Mouse (Mus musculus) lung, postnatal 36 days (tissue): ENCODE measurements around the gene Olfr1392.
"Not testable (repeated sequence)": the region's sequence is repeated elsewhere in the genome, so short reads cannot be mapped to it uniquely, and the experiment has no call there.

Source experiments
- DNase-seq: peaks from one replicate; pipeline ENCODE4 v3.0.0; 2022; ENCODE audit warnings: mixed read lengths

Olfr1392 gene

GRCm38 (mm10) chr11:49253035-49253434, 32.0 kb upstream of the Olfr1392 start:
- DNase-seq = peak; percentile 65

GRCm38 (mm10) chr11:49259296-49259695, 25.8 kb upstream of the Olfr1392 start:
- DNase-seq = no peak

DNA sequence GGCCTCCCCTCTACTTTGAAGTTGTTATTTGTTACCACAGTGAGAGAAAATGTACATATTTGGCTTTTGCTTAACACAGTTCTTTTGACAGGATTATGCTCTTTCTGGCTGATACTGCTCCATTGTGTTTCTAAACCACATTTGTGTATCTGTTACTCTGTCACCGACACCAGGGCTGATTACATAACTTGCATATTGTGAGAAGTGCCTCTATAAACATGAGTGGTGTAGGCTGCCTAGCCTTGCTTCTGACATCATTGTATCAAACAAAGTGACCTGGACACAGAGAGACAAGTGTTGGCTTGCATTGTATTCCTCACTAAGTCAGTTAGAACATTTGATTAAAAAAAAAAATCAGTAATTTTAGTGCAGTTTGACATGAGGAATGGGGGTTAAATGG, 25.3 kb upstream of the Olfr1392 start:
- DNase-seq = peak; percentile 58

DNA sequence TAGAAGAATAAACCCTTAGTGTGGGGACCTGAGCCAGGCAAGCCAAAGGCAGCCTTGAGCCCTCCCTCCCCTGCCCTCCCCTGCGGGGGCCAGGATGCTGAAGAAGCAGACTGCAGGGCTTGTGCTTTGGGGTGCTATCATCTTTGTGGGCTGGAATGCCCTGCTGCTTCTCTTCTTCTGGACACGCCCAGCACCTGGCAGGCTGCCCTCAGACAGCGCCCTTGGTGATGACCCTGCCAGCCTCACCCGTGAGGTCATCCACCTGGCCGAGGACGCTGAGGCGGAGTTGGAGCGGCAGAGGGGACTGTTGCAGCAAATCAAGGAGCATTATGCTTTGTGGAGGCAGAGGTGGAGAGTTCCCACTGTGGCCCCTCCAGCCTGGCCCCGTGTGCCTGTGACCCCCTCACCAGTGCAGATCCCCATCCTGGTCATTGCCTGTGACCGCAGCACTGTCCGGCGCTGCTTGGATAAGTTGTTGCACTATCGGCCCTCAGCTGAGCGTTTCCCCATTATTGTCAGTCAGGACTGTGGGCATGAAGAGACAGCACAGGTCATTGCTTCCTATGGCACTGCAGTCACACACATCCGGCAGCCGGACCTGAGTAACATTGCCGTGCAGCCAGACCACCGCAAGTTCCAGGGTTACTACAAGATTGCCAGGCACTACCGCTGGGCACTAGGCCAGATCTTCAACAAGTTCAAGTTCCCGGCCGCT, 24.3 kb upstream of the Olfr1392 start:
- peak; percentile 55 for DNase-seq

- no peak for DNase-seq
Measured at GRCm38 (mm10) chr11:49261313-49261855, 23.7 kb upstream of the Olfr1392 start.

DNA sequence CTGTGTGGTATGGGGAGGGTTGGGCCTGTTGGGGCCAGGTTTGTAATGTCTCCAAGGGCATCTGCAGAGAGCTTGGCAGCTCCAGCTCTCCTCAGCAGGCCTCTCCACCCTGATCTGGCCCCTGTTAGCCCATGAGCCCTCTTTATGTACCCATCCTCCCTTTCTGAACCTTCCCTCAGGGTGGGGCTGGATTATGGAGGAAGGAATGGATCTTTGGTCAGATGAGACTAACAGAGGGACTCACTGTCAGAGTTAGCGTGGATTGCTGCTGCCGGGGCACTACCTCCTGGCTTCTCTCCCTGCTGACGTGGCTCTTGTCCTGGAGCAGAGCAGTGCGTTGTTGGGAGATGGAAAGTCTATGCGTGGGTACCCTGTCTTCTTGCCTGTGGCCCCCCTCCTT, 22.8 kb upstream of the Olfr1392 start:
- DNase-seq = no peak

- no peak for DNase-seq
Measured at GRCm38 (mm10) chr11:49263149-49263548, 21.9 kb upstream of the Olfr1392 start.

DNA sequence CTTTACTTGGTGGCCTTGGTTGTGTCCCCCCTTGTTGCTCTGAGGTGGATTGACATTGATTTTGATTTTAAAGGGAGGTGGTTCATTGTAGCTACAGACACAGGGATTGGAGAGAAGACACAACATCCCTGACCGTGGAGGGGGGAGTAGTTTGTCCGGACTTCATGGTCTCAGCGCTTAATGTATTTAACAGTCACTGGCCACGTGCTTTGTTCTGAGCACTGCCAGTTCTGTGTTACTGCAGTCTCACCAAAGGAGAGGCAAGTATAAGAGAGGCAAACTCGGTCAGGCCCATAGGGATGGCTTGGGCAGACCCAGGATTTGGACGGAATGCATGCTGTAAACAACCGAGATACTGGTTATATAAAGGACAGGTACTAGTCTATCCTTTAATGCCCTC, 21.0 kb upstream of the Olfr1392 start:
- DNase-seq = no peak

DNA sequence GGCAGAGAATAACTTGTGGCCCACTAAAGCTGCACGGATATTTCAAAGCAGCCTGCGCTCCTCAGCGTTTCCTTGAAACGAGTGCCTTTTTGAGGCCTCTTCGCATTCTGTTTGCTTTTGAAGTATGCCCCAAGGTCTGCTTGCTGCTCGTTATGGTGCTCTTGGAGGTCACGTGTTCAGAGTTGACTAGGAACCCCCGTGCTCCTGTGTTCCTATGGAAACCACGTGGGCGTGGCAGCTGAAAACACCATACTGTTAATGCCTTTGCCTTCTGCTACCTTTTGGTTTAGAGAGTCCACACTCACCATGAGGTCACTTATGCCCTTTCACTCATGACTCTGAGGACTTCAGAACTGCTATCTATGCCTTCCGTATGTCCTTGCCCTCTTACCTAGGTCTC, 20.5 kb upstream of the Olfr1392 start:
- DNase-seq = peak; percentile 65

GRCm38 (mm10) chr11:49265101-49265500, 20.0 kb upstream of the Olfr1392 start:
- no peak for DNase-seq

DNA sequence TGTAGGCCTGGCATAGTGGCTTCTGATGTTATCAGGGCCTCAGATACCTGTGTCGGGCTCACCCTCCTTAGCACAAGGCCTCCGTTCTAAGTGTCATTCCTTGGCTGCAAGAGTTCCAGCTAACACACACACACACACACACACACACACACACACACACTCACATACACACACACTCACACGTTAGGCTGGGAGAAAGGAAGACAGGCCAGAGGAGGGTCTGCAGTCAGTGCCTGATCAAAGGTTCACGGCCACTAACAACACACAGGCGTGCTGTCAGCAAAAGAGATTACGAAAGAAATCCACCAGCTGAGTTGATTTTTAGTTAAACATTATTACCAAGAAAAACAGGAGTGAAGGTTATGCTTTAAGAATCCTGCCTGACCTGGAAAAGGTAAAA, 18.4 kb upstream of the Olfr1392 start:
- no peak for DNase-seq

- no peak for DNase-seq
Measured at GRCm38 (mm10) chr11:49267316-49267715, 17.8 kb upstream of the Olfr1392 start.

DNA sequence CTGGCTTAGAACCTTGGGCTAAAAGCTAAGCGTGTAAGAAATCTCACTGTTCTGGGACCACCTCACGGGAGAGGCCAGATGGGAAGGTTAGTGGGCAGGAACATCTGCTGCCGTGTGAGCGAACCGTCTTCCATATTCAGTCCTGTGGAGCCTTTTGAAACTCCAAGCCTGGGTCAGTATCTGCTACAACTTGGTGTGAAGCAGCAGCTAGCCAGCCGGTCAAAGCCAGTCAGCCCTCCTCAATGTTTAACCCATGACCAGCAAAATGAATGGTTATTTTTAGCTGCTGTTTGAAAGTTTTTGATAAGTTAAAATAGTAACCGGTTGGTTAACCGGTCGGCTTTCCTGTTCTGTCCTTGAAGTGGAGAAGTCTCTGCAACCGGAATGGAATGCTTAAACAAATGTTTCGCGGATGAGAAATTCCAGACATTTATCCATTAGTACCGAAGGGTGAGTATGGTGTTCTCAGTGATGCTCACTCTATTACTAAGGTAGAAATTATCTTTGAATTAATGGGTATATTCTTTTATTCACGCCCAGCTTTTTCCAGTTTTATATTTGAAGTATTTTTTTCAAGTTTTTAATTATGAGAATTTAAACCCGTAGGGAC, 17.0 kb upstream of the Olfr1392 start:
- no peak for DNase-seq

DNA sequence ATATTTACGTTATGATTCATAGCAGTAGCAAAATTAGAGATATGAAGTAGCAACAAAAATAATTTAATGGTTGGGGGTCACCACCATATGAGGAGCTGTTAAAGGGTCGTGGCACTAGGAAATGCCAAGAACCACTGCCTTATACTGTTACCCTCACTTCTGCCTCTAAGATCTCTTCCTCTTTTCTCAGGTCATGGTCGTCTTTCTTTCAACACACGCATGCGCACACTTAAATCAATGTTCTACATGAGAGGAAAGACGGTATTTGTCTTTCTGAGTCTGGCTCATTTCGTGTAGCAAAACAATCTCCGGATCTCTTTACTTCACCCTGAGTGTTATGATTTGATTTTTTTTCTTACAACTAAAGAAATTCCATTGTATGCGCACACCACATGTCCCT, 15.3 kb upstream of the Olfr1392 start:
- DNase-seq = no peak

- no peak for DNase-seq
Measured at GRCm38 (mm10) chr11:49270368-49270767, 14.7 kb upstream of the Olfr1392 start.

DNA sequence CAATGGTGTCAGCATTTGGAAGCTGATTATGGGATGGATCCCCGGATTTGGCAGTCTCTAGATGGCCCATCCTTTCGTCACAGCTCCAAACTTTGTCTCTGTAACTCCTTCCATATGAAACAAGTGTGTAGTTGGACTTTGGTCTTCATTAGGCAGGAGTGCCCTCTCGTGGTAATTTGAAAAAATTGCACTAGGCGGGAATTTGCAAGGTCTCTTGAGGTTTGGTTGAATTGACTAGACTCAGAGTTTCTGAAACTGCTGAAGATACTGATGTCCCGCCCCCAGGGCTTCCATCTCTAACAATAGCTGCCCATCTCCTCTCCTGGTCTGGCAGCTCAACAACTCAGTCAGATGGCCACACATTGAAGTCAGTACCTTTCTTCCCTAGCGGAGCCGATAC, 13.7 kb upstream of the Olfr1392 start:
- peak; percentile 63 for DNase-seq

- DNase-seq = no peak
Measured at GRCm38 (mm10) chr11:49273834-49274519, 11.1 kb upstream of the Olfr1392 start.

- DNase-seq = no peak
Measured at GRCm38 (mm10) chr11:49278222-49278621, 6.9 kb upstream of the Olfr1392 start, which contains the start of gene Olfr1393. Gene Olfr1393, plus strand, starts transcription at chr11:49278304.

- DNase-seq = no peak
Measured at GRCm38 (mm10) chr11:49287251-49287650, 2.2 kb downstream of the Olfr1392 start.

DNA sequence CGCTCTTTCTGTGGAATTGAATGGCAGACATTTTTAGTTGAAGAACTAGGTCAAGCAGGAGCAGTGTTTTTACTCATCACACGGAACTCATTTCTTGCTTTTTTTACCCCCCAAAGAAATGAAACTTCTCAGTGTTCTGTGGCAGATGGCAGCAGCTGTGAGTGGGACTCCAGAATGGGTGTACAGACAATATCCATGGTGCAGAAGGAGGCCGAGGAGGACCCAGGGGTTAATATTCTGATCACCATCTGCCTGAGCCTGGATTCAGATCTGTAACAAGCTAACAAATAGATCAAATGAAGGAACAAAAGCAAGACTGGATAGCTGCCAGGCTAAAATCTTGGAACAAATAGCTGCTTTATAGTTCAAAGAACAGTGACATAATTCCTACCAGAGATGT, 7.7 kb downstream of the Olfr1392 start:
- DNase-seq = no peak

DNA sequence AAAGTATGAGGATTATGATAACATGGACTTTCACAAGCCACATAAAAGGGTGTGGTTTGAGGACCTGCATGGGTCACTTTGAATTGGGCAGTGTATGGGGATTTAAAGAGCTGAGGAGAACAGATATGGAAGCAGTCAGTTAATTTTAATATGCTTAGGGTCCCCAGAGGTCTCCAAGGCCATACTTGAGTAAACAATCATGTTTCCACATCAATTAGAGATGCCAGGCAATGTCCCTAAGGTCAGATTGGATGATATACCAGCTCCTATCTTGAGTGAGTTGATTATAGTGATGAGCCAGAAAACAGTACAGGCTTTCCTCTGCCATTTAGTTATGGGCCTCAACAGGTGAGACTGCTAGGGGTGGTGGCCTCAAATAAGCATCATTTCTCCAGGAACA, 19.4 kb downstream of the Olfr1392 start, which contains the start of gene Olfr10:
TSS of gene Olfr10 (plus strand) at position 301 of the 400 bp plus-strand sequence.
- DNase-seq = no peak

- DNase-seq = not testable (repeated sequence)
Measured at GRCm38 (mm10) chr11:49308547-49308946, 23.5 kb downstream of the Olfr1392 start.

DNA sequence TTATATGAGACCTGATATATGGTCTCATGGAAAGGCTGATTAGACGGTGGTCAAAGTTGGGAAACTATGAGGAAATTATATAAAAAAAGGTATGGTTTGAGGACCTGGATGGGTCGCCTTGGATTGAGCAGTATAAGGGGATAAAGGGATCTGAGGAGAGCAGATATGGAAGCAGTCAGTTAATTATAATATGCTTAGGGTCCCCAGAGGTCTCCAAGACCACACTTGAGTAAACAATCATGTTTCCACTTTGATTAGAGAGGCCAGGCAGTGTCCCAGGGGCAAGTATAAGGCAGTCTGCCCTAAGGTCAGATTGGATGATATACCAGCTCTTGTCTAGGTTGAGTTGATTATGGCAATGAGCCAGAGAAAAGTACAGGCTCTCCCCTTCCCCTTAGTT, 37.4 kb downstream of the Olfr1392 start, which contains the start of gene Olfr1391:
TSS of gene Olfr1391 (plus strand) at position 301 of the 400 bp plus-strand sequence.
- no peak for DNase-seq

DNA sequence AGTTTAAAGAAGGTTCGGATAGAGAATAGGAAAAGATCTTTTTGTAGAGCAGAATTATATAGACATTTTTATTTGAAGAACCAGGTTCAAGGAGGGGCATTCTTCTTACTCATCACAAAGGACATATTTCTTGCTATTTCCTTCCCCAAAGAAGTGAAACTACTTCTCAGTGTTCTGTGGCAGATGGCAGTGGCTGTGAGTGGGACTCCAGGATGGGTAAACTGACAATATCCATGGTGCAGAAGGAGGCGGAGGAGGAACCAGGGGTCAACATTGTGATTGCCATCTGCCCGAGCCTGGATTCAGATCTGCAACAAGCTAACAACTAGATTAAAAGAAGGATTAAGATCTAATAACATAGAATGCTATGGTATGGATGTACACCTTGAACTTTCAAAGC, 41.6 kb downstream of the Olfr1392 start:
- DNase-seq = no peak
